19 mouse cellular contexts compared by ENCODE assay signal in the genomic region with DNA sequence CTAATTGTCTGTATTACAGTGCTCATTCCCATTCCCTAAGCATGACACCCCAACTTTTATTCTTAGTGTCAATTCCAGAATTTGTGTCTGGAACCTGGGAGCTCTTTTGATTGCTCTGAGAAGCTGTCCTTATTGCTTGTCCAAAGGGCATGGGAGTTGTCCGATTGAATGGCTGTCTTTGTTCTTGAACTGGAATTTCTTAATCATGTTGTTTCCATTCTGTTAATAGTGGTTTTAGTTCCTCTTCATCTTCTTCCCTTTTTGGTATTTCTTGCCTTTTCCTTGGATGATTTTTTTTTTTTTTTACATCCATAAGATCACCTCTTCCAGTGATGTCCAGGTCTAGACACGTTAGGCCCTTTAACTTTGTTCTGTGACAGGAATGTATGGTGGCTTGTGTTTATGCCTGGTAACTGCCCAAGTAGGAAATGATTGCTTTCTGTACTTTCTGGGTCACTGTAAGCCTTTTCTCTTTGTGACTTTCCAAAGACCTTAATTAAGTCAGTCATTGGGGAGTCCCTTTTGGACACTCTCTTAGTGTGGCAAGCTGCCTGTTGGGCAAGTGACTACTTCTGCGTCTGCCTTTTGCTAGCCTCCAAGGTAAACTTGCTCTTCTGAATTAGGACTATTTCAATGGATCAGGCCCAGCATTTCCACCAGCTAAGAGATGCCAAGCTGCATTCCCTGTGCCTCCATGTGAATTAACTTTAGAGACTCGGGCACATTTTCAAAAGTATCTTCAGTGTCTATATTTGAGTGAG. TPM values are rescaled to one million over a fixed set of nuclear protein-coding genes. Genes with fewer than 3 reads are reported as not detected.
DNase-seq lines count a peak whose midpoint lies in the region; TF ChIP-seq lines count a peak whose summit lies in the region.
"Had no signal": no experiment of that assay in that cellular context is flagged by ENCODE, and none has a peak within 500 bp of the region (broad histone marks: within the 10 kb centered on the region; RNA-seq: fewer than 3 reads in every experiment).

No protein-coding gene starts in this region.

- no peak overlapping the region for H3K27ac ChIP-seq in gastrocnemius, adult 2 months
- peak overlapping the region; percentile 34 for H3K27ac ChIP-seq in bone marrow macrophage, adult 2 months (ENCODE audit: insufficient read depth, low read depth, low read length)
- H3K27ac ChIP-seq: embryonic facial prominence, embryonic 13.5 days; forebrain, embryonic 13.5 days; heart, embryonic 10.5 days; hindbrain, embryonic 14.5 days had no signal

- intact Hi-C loops in gastrocnemius, adult 2 months (cut with DNase I) = no loop called here
- intact Hi-C loops in gastrocnemius, postnatal 36 days (cut with DNase I) = no loop called here

- no peak for TF ChIP-seq CTCF in gastrocnemius, adult 2 months (IDR thresholded peaks at IDR 0.05)
- TF ChIP-seq CTCF in bone marrow macrophage, adult 2 months (IDR thresholded peaks at IDR 0.05; ENCODE audit: low read depth, low read length) = no peak

- DNase-seq in gastrocnemius, adult 2 months = peak; percentile 17
- DNase-seq in gastrocnemius, postnatal 36 days = no peak
- DNase-seq in Muller cell, postnatal 12 days (ENCODE audit: inconsistent ontology term) = peak; percentile 23
- DNase-seq in skeletal muscle tissue, adult 2 months (ENCODE audit: low read depth, low spot score) = peak; percentile 5
- DNase-seq in kidney, postnatal 36 days = no peak
- DNase-seq in testis, postnatal 10 days (ENCODE audit: low spot score) = no peak
- DNase-seq: adrenal gland, adult 8-10 months; B cell, adult 2 months; cerebellum, adult 9-11 months; cerebellum, postnatal 36 days; gastrocnemius, postnatal 10 days; heart, adult 11 months; heart, postnatal 10 days; kidney, adult 2 months had no signal

- TF ChIP-seq POLR2A in bone marrow macrophage, adult 2 months (IDR thresholded peaks at IDR 0.05; ENCODE audit: borderline replicate concordance, low read depth, low read length) = no peak

- H3K4me3 ChIP-seq in gastrocnemius, adult 2 months = no peak overlapping the region
- no peak overlapping the region for H3K4me3 ChIP-seq in bone marrow macrophage, adult 2 months (ENCODE audit: insufficient read depth, low read length)
- H3K4me3 ChIP-seq: embryonic facial prominence, embryonic 13.5 days; forebrain, embryonic 13.5 days; heart, embryonic 10.5 days had no signal

- peaks cover 22% of the 10 kb centered on the region for H3K4me1 ChIP-seq in bone marrow macrophage, adult 2 months (ENCODE audit: control insufficient read depth, insufficient read depth, low read length)
- H3K4me1 ChIP-seq: embryonic facial prominence, embryonic 13.5 days; forebrain, embryonic 13.5 days; heart, embryonic 10.5 days had no signal

RNA-seq across cellular contexts. Expression of gene Mtm1, which starts 12.3 kb away (rescaled TPM):
- 10 to 100 TPM; 12.9 to 13.9 TPM for total RNA-seq in gastrocnemius, adult 2 months (2021)
- total RNA-seq in gastrocnemius, postnatal 36 days (2021) = 10 to 100 TPM; 12.0 to 12.7 TPM
- polyA plus RNA-seq in bone marrow macrophage, adult 2 months (2012; ENCODE audit: insufficient read depth, insufficient read length, missing spikeins) = 17.4 and 19.3 TPM in 2 replicates

Comparison
In these comparisons a context has a peak if more than half of its experiments do, and no peak if none do; other contexts are left out.
1. DNase-seq: peak in gastrocnemius, adult 2 months (single experiment), Muller cell, postnatal 12 days (single experiment) and skeletal muscle tissue, adult 2 months (single experiment); none in gastrocnemius, postnatal 36 days (0 of 2), kidney, postnatal 36 days (0 of 2) and testis, postnatal 10 days (single experiment).